Mouse (Mus musculus): Measurements from ENCODE around the gene Ppp1r1b. TPM values are rescaled to one million over a fixed set of nuclear protein-coding genes. Genes with fewer than 3 reads are reported as not detected.

The Ppp1r1b gene
- polyA plus RNA-seq, 1 experiment, result 0.34 TPM

- H3K4me1 ChIP-seq, result peaks cover 31% of the 10 kb centered on the region
- TF ChIP-seq GATA1 (IDR thresholded peaks at IDR 0.05; ENCODE audit: borderline replicate concordance, low read length) (no peak), FLI1 (IDR thresholded peaks at IDR 0.05; ENCODE audit: low read length) (no peak)
- no peaks in the 10 kb centered on the region for H3K27me3 ChIP-seq (replicated peaks)
- peaks cover 51% of the 10 kb centered on the region for H3K36me3 ChIP-seq (replicated peaks; ENCODE audit: low read length)
- H3K9me3 ChIP-seq, result no peaks in the 10 kb centered on the region
- no peak overlapping the region for H3K4me3 ChIP-seq (replicated peaks)
Observed at GRCm38 (mm10) chr11:98369337-98369736, 21.1 kb downstream of the Ppp1r1b start.

DNA sequence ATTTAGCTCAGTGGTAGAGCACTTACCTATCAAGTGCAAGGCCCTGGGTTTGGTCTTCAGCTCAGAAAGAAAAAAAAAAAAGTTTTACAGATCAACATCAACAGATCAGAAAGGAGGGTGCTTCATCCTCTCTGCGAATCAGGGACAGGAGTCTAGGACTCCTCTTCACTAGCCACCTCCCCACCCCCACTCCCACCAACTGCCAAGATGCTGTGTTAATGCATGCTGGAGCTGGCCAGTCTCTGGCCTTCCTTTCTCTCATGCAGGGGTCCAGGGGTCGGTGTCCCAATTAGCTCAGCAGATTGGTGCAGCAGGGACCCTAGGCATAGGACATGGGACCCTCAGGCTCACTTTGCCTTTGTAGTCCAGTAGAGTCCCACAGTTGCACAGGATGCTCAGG lies 22.4 kb downstream of the Ppp1r1b start:
- Histone ChIP-seq H3K36me3 (replicated peaks; ENCODE audit: low read length) (peaks cover 63% of the 10 kb centered on the region), H3K27me3 (replicated peaks) (no peaks in the 10 kb centered on the region), H3K4me1 (peaks cover 30% of the 10 kb centered on the region), H3K4me3 (replicated peaks) (no peak overlapping the region), H3K9me3 (no peaks in the 10 kb centered on the region)
- no peak for TF ChIP-seq GATA1 (IDR thresholded peaks at IDR 0.05; ENCODE audit: borderline replicate concordance, low read length)
- TF ChIP-seq FLI1 (IDR thresholded peaks at IDR 0.05; ENCODE audit: low read length), result no peak

GRCm38 (mm10) chr11:98371556-98372240 lies 23.5 kb downstream of the Ppp1r1b start:
- no peak overlapping the region for H3K4me3 ChIP-seq (replicated peaks)
- peaks cover 65% of the 10 kb centered on the region for H3K36me3 ChIP-seq (replicated peaks; ENCODE audit: low read length)
- H3K9me3 ChIP-seq, result no peaks in the 10 kb centered on the region
- peaks cover 21% of the 10 kb centered on the region for H3K4me1 ChIP-seq
- H3K27me3 ChIP-seq (replicated peaks), result no peaks in the 10 kb centered on the region
- no peak for TF ChIP-seq GATA1 (IDR thresholded peaks at IDR 0.05; ENCODE audit: borderline replicate concordance, low read length)

DNA sequence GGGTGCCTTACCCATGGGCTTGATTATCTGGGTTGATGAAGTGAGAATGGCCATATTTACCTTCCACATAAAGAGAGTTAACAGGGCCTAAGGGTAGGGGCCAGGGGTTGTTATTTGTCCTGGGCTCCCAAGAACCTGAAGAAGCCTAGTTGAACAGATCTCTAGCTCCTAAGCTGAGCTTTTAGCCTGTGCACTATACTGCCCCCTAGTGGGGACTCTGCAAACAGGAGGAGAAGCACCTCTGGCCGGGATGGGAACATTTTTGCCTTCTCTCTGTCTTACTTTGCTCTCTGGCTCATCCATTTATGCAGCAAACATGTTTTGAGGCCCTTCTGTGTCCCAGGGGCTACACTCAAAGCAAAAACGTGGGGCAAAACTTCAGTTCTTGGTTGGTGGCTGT lies 24.2 kb downstream of the Ppp1r1b start:
- Histone ChIP-seq H3K4me1 (peaks cover 16% of the 10 kb centered on the region), H3K36me3 (replicated peaks; ENCODE audit: low read length) (peaks cover 68% of the 10 kb centered on the region), H3K4me3 (replicated peaks) (no peak overlapping the region), H3K9me3 (no peaks in the 10 kb centered on the region), H3K27me3 (replicated peaks) (no peaks in the 10 kb centered on the region)
- no peak for TF ChIP-seq FLI1 (IDR thresholded peaks at IDR 0.05; ENCODE audit: low read length)
- TF ChIP-seq GATA1 (IDR thresholded peaks at IDR 0.05; ENCODE audit: borderline replicate concordance, low read length), result no peak

GRCm38 (mm10) chr11:98373244-98373643 lies 25.0 kb downstream of the Ppp1r1b start:
- Histone ChIP-seq H3K36me3 (replicated peaks; ENCODE audit: low read length) (peaks cover 76% of the 10 kb centered on the region), H3K9me3 (no peaks in the 10 kb centered on the region), H3K27me3 (replicated peaks) (no peaks in the 10 kb centered on the region), H3K4me3 (replicated peaks) (no peak overlapping the region), H3K4me1 (peaks cover 12% of the 10 kb centered on the region)
- TF ChIP-seq FLI1 (IDR thresholded peaks at IDR 0.05; ENCODE audit: low read length), result no peak
- TF ChIP-seq GATA1 (IDR thresholded peaks at IDR 0.05; ENCODE audit: borderline replicate concordance, low read length), result no peak

- H3K36me3 ChIP-seq (replicated peaks; ENCODE audit: low read length), result peaks cover 86% of the 10 kb centered on the region
- H3K27me3 ChIP-seq (replicated peaks), result no peaks in the 10 kb centered on the region
- no peak overlapping the region for H3K4me3 ChIP-seq (replicated peaks)
- TF ChIP-seq FLI1 (IDR thresholded peaks at IDR 0.05; ENCODE audit: low read length) (no peak), GATA1 (IDR thresholded peaks at IDR 0.05; ENCODE audit: borderline replicate concordance, low read length) (no peak)
- peaks cover 12% of the 10 kb centered on the region for H3K4me1 ChIP-seq
- H3K9me3 ChIP-seq, result no peaks in the 10 kb centered on the region
Observed at GRCm38 (mm10) chr11:98374266-98374665, 26.1 kb downstream of the Ppp1r1b start.

DNA sequence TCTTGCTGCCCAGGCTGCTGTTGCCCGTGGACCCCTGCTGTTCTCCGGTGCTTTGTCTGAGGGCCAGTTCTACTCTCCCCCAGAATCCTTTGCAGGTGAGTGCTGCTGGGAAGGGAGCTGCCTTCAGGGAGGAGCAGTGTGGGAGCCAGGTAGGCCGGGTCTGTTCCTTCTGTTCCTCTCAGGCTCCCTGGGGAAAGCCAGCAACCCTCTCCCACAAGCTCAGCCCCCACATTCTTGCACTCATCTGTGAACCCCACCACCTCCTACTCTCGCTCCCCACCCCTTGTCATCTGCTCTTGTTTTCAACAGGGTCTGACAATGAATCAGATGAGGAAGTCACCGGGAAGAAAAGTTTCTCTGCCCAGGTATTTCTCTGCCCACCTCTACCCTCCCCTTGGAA lies 28.6 kb downstream of the Ppp1r1b start:
- Histone ChIP-seq H3K9me3 (no peaks in the 10 kb centered on the region), H3K36me3 (replicated peaks; ENCODE audit: low read length) (peaks cover 93% of the 10 kb centered on the region)

DNA sequence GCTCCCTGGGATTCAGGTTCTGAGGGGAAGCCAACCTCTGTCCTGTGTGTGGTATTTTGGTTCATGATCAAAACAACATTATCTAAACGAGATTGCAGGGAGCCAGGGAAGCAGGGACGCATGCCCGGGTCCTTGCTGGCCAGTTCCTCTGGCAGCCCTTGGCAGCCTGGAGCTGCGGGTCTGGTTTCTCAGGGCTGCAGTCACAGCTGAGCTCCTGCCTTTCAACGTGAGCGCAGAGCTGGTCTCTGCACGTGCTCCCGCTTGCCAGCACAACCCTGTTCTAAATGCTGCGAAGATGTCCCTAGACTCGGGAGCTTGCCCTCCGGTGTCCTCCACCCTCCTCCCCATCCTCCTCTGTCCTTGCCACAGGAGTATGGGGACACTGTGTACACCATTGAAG lies 29.6 kb downstream of the Ppp1r1b start:
- H3K4me3 ChIP-seq (replicated peaks), result no peak overlapping the region
- no peaks in the 10 kb centered on the region for H3K9me3 ChIP-seq
- peaks cover 85% of the 10 kb centered on the region for H3K36me3 ChIP-seq (replicated peaks; ENCODE audit: low read length)
- no peaks in the 10 kb centered on the region for H3K4me1 ChIP-seq
- TF ChIP-seq GATA1 (IDR thresholded peaks at IDR 0.05; ENCODE audit: borderline replicate concordance, low read length) (no peak), FLI1 (IDR thresholded peaks at IDR 0.05; ENCODE audit: low read length) (no peak)
- no peaks in the 10 kb centered on the region for H3K27me3 ChIP-seq (replicated peaks)

More for the DNA sequence above, 28.6 kb downstream of the Ppp1r1b start:
- peaks cover 5% of the 10 kb centered on the region for H3K4me1 ChIP-seq
- no peak overlapping the region for H3K4me3 ChIP-seq (replicated peaks)
- no peak for TF ChIP-seq GATA1 (IDR thresholded peaks at IDR 0.05; ENCODE audit: borderline replicate concordance, low read length)
- no peak for TF ChIP-seq FLI1 (IDR thresholded peaks at IDR 0.05; ENCODE audit: low read length)
- H3K27me3 ChIP-seq (replicated peaks), result no peaks in the 10 kb centered on the region

- no peaks in the 10 kb centered on the region; the same call in 1 of the 2 replicates for H3K4me1 ChIP-seq
- TF ChIP-seq GATA1 (IDR thresholded peaks at IDR 0.05; ENCODE audit: borderline replicate concordance, low read length), result no peak
- no peak for TF ChIP-seq FLI1 (IDR thresholded peaks at IDR 0.05; ENCODE audit: low read length)
- H3K36me3 ChIP-seq (replicated peaks; ENCODE audit: low read length), result peaks cover 75% of the 10 kb centered on the region
- H3K4me3 ChIP-seq (replicated peaks), result no peak overlapping the region
- no peaks in the 10 kb centered on the region for H3K9me3 ChIP-seq
- peaks cover 14% of the 10 kb centered on the region for H3K27me3 ChIP-seq (replicated peaks)
Observed at GRCm38 (mm10) chr11:98379379-98379778, 31.2 kb downstream of the Ppp1r1b start.

DNA sequence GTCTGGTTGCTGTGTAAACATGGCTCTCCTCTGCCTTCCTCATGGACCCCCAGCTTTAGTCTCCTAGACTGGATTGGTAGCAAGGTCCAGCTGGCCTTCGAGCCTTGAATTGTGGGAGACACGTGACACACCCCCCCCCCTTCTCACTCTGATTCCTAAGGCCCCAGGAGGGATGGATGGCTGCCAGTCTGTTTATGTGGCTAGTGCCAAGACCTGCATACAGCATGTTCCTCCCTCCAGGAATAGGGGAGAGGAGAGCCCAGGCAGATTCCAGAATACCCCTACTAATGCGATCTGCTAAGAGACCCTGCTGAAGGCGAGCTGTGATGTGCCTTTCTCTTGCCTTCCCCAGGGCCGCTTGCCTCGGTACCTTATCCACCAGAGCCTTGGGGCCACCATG lies 31.9 kb downstream of the Ppp1r1b start:
- Histone ChIP-seq H3K4me3 (replicated peaks) (no peak overlapping the region), H3K4me1 (no peaks in the 10 kb centered on the region; the same call in 1 of the 2 replicates), H3K27me3 (replicated peaks) (peaks cover 21% of the 10 kb centered on the region), H3K36me3 (replicated peaks; ENCODE audit: low read length) (peaks cover 68% of the 10 kb centered on the region), H3K9me3 (no peaks in the 10 kb centered on the region)
- no peak for TF ChIP-seq FLI1 (IDR thresholded peaks at IDR 0.05; ENCODE audit: low read length)
- TF ChIP-seq GATA1 (IDR thresholded peaks at IDR 0.05; ENCODE audit: borderline replicate concordance, low read length), result no peak

Measured in megakaryocyte, embryonic 14.5 days (primary cell).